Mouse (Mus musculus): ENCODE measurements around the gene Svs6. TPM values are rescaled to one million over a fixed set of nuclear protein-coding genes. Genes with fewer than 3 reads are reported as not detected.
"Not testable (repeated sequence)": the region's sequence is repeated elsewhere in the genome, so short reads cannot be mapped to it uniquely, and the experiment has no call there.

Svs6 gene
- polyA plus RNA-seq (2015; fragmentation: Nextera tagmentation; extraction: Ambion mirVana): not detected in 2 replicates

GRCm38 (mm10) chr2:164316451-164316850 lies at the start of gene Svs6:
Gene Svs6 (plus strand): TSS chr2:164316751.
- not testable (repeated sequence) for H3K9ac ChIP-seq; H3K9me3 ChIP-seq; ATAC-seq (ENCODE audit: low FRiP score); H3K27ac ChIP-seq; H3K36me3 ChIP-seq; H3K4me2 ChIP-seq; H3K4me3 ChIP-seq; H3K4me1 ChIP-seq (replicated peaks); H3K27me3 ChIP-seq
- WGBS: 63% methylated on average over 1 of the region's 1 CpGs

- no peak for ATAC-seq (ENCODE audit: low FRiP score)
- no peak within 1 kb of the TSS for H3K4me3 ChIP-seq
- H3K4me2 ChIP-seq: no peak within 1 kb of the TSS
- H3K27ac ChIP-seq: no peak within 1 kb of the TSS
- H3K27me3 ChIP-seq: no peaks in the 10 kb centered on the region
- H3K9ac ChIP-seq: no peak within 1 kb of the TSS
- WGBS: 94% methylated on average over 4 of the region's 4 CpGs
- no peaks in the 10 kb centered on the region for H3K4me1 ChIP-seq (replicated peaks)
- no peaks in the 10 kb centered on the region for H3K36me3 ChIP-seq
- H3K9me3 ChIP-seq: no peaks in the 10 kb centered on the region
Observed at GRCm38 (mm10) chr2:164278359-164278758, 38.2 kb upstream of the Svs6 start, which contains the start of gene Svs4. Gene Svs4 (minus strand): TSS chr2:164278459.

GRCm38 (mm10) chr2:164288968-164289367 lies 27.6 kb upstream of the Svs6 start, which contains the start of gene Svs3a:
Gene Svs3a (plus strand): TSS chr2:164289268.
- H3K4me3 ChIP-seq; H3K4me2 ChIP-seq; ATAC-seq (ENCODE audit: low FRiP score); H3K9me3 ChIP-seq; H3K36me3 ChIP-seq; H3K4me1 ChIP-seq (replicated peaks); H3K27me3 ChIP-seq; H3K9ac ChIP-seq; H3K27ac ChIP-seq: not testable (repeated sequence)
- 80% methylated on average over 1 of the region's 1 CpGs for WGBS

GRCm38 (mm10) chr2:164312599-164312998 lies 4.0 kb upstream of the Svs6 start:
- Histone ChIP-seq H3K4me2 (no peak overlapping the region), H3K36me3 (no peaks in the 10 kb centered on the region), H3K9me3 (no peaks in the 10 kb centered on the region), H3K27me3 (no peaks in the 10 kb centered on the region), H3K9ac (no peak overlapping the region), H3K4me1 (replicated peaks) (no peaks in the 10 kb centered on the region), H3K27ac (no peak overlapping the region), H3K4me3 (no peak overlapping the region)
- 92% methylated on average over 5 of the region's 5 CpGs for WGBS
- no peak for ATAC-seq (ENCODE audit: low FRiP score)

GRCm38 (mm10) chr2:164315460-164315859 lies 1.1 kb upstream of the Svs6 start:
- not testable (repeated sequence) for ATAC-seq (ENCODE audit: low FRiP score); H3K27me3 ChIP-seq; H3K4me1 ChIP-seq (replicated peaks); H3K36me3 ChIP-seq; H3K9ac ChIP-seq; H3K4me2 ChIP-seq; H3K4me3 ChIP-seq; H3K27ac ChIP-seq; H3K9me3 ChIP-seq

- no peak overlapping the region for H3K4me3 ChIP-seq
- H3K4me2 ChIP-seq: no peak overlapping the region
- no peak for ATAC-seq (ENCODE audit: low FRiP score)
- WGBS: 89% methylated on average over 6 of the region's 6 CpGs
- no peaks in the 10 kb centered on the region for H3K9me3 ChIP-seq
- no peak overlapping the region for H3K27ac ChIP-seq
- no peaks in the 10 kb centered on the region for H3K27me3 ChIP-seq
- no peak overlapping the region for H3K9ac ChIP-seq
- H3K36me3 ChIP-seq: no peaks in the 10 kb centered on the region
- H3K4me1 ChIP-seq (replicated peaks): no peaks in the 10 kb centered on the region
Observed at GRCm38 (mm10) chr2:164320983-164321382, 4.4 kb downstream of the Svs6 start.

GRCm38 (mm10) chr2:164332440-164332839 lies 15.9 kb downstream of the Svs6 start, which contains the start of gene Svs5:
Gene Svs5 (plus strand): TSS chr2:164332740.
- not testable (repeated sequence) for H3K27ac ChIP-seq; H3K36me3 ChIP-seq; H3K4me3 ChIP-seq; H3K4me1 ChIP-seq (replicated peaks); ATAC-seq (ENCODE audit: low FRiP score); H3K9me3 ChIP-seq; H3K9ac ChIP-seq; H3K4me2 ChIP-seq; H3K27me3 ChIP-seq
- 80% methylated on average over 3 of the region's 3 CpGs for WGBS

- not testable (repeated sequence) for H3K9ac ChIP-seq; H3K4me1 ChIP-seq (replicated peaks); H3K27ac ChIP-seq; H3K4me3 ChIP-seq; ATAC-seq (ENCODE audit: low FRiP score); H3K36me3 ChIP-seq; H3K4me2 ChIP-seq; H3K27me3 ChIP-seq; H3K9me3 ChIP-seq
- 73% methylated on average over 1 of the region's 1 CpGs for WGBS
Observed at GRCm38 (mm10) chr2:164343732-164344131, 27.2 kb downstream of the Svs6 start.

GRCm38 (mm10) chr2:164347697-164348096 lies 31.1 kb downstream of the Svs6 start:
- H3K4me3 ChIP-seq; H3K36me3 ChIP-seq; ATAC-seq (ENCODE audit: low FRiP score); H3K9me3 ChIP-seq; H3K27ac ChIP-seq; H3K9ac ChIP-seq; H3K4me2 ChIP-seq; H3K4me1 ChIP-seq (replicated peaks); H3K27me3 ChIP-seq: not testable (repeated sequence)

- Histone ChIP-seq H3K9me3 (no peaks in the 10 kb centered on the region), H3K4me1 (replicated peaks) (no peaks in the 10 kb centered on the region), H3K4me2 (no peak overlapping the region), H3K27ac (no peak overlapping the region), H3K9ac (no peak overlapping the region), H3K36me3 (no peaks in the 10 kb centered on the region), H3K4me3 (no peak overlapping the region), H3K27me3 (no peaks in the 10 kb centered on the region)
- 93% methylated on average over 3 of the region's 3 CpGs for WGBS
- no peak for ATAC-seq (ENCODE audit: low FRiP score)
Observed at GRCm38 (mm10) chr2:164348980-164349379, 32.4 kb downstream of the Svs6 start.

- H3K9me3 ChIP-seq: no peaks in the 10 kb centered on the region
- H3K27me3 ChIP-seq: no peaks in the 10 kb centered on the region
- no peaks in the 10 kb centered on the region for H3K4me1 ChIP-seq (replicated peaks)
- no peak overlapping the region for H3K27ac ChIP-seq
- H3K9ac ChIP-seq: no peak overlapping the region
- no peak overlapping the region for H3K4me2 ChIP-seq
- H3K36me3 ChIP-seq: no peaks in the 10 kb centered on the region
- no peak overlapping the region for H3K4me3 ChIP-seq
- WGBS: 91% methylated on average over 3 of the region's 3 CpGs
- ATAC-seq (ENCODE audit: low FRiP score): no peak
Observed at GRCm38 (mm10) chr2:164352697-164353096, 36.1 kb downstream of the Svs6 start.

- Histone ChIP-seq H3K36me3 (no peaks in the 10 kb centered on the region), H3K9ac (no peak overlapping the region), H3K4me3 (no peak overlapping the region), H3K27me3 (no peaks in the 10 kb centered on the region), H3K9me3 (no peaks in the 10 kb centered on the region), H3K4me1 (replicated peaks) (no peaks in the 10 kb centered on the region), H3K4me2 (no peak overlapping the region), H3K27ac (no peak overlapping the region)
- 87% methylated on average over 11 of the region's 11 CpGs for WGBS
- no peak for ATAC-seq (ENCODE audit: low FRiP score)
Observed at GRCm38 (mm10) chr2:164353356-164353755, 36.8 kb downstream of the Svs6 start.

GRCm38 (mm10) chr2:164356177-164356967 lies 39.8 kb downstream of the Svs6 start:
- Histone ChIP-seq H3K4me2 (no peak overlapping the region), H3K4me1 (replicated peaks) (no peaks in the 10 kb centered on the region), H3K9ac (no peak overlapping the region), H3K36me3 (no peaks in the 10 kb centered on the region), H3K4me3 (no peak overlapping the region), H3K27me3 (peaks cover 6% of the 10 kb centered on the region; the same call in 1 of the 2 replicates), H3K9me3 (no peaks in the 10 kb centered on the region), H3K27ac (no peak overlapping the region)
- WGBS: 87% methylated on average over 11 of the region's 11 CpGs
- no peak for ATAC-seq (ENCODE audit: low FRiP score)
